Mouse (Mus musculus) myocyte (in vitro differentiated cells): ENCODE results near the gene Scg5. TPM values are rescaled to one million over a fixed set of nuclear protein-coding genes. Genes with fewer than 3 reads are reported as not detected.

ENCODE experiments used
- H3K27me3 ChIP-seq: one replicate; pipeline ENCODE4 v1.6.1; 2011; ENCODE audit not compliant: control insufficient read depth, insufficient read depth, insufficient read length
- H3K36me3 ChIP-seq: one replicate; pipeline ENCODE4 v1.6.1; 2011; ENCODE audit not compliant: control insufficient read depth, insufficient read depth
- H3K4me2 ChIP-seq: one replicate; pipeline ENCODE4 v1.6.1; 2011; ENCODE audit warnings: low read depth, control low read depth
- H3K4me3 ChIP-seq: one replicate; pipeline ENCODE4 v1.5.1; 2011; ENCODE audit warnings: mild to moderate bottlenecking, control low read depth, moderate library complexity
- H3K79me2 ChIP-seq: one replicate; pipeline ENCODE4 v1.6.1; 2011; ENCODE audit not compliant: control insufficient read depth, insufficient read depth
- H3ac ChIP-seq: one replicate; pipeline ENCODE4 v1.6.1; 2011; ENCODE audit not compliant: control insufficient read depth, insufficient read length
- CEBPB ChIP-seq: IDR thresholded peaks from 2 replicates; pipeline ENCODE4 v1.6.1; 2011; ENCODE audit warnings: mild to moderate bottlenecking, moderate library complexity; ENCODE audit not compliant: poor library complexity, insufficient read depth, severe bottlenecking
- E2F4 ChIP-seq: IDR thresholded peaks from one replicate; pipeline ENCODE4 v1.6.1; 2011; ENCODE audit warnings: mild to moderate bottlenecking, control low read depth, moderate library complexity; ENCODE audit not compliant: insufficient read depth
- MAX ChIP-seq: IDR thresholded peaks from one replicate; pipeline ENCODE4 v1.6.1; 2011; ENCODE audit warnings: low read depth, mild to moderate bottlenecking, control low read depth
- MYOD1 ChIP-seq, 3 experiments: IDR thresholded peaks; one replicate each; pipeline ENCODE4 v1.6.1; 2011; ENCODE audit warnings: control low read depth in 2 of 3, low read depth in 2 of 3, mild to moderate bottlenecking in 2 of 3, moderate library complexity in 1 of 3; ENCODE audit not compliant: insufficient read length in 2 of 3, control insufficient read depth in 1 of 3
- MYOG ChIP-seq, 3 experiments: IDR thresholded peaks; one replicate each; pipeline ENCODE4 v1.6.1; 2011; ENCODE audit warnings: control low read depth in 2 of 3, low read depth in 2 of 3, mild to moderate bottlenecking in 2 of 3; ENCODE audit not compliant: insufficient read length in 2 of 3, control insufficient read depth in 1 of 3, insufficient read depth in 1 of 3
- POLR2A ChIP-seq: IDR thresholded peaks from one replicate; pipeline ENCODE4 v1.6.1; 2011; ENCODE audit warnings: low read depth, mild to moderate bottlenecking, control low read depth, moderate library complexity; ENCODE audit not compliant: insufficient read length
- POLR2AphosphoS2 ChIP-seq: IDR thresholded peaks from one replicate; pipeline ENCODE4 v1.6.1; 2011; ENCODE audit warnings: low read depth, control low read depth; ENCODE audit not compliant: insufficient read length
- REST ChIP-seq: IDR thresholded peaks from one replicate; pipeline ENCODE4 v1.6.1; 2011; ENCODE audit warnings: mild to moderate bottlenecking, control low read depth, moderate library complexity; ENCODE audit not compliant: insufficient read depth, insufficient read length
- SRF ChIP-seq: IDR thresholded peaks from one replicate; pipeline ENCODE4 v1.6.1; 2011; ENCODE audit warnings: low read depth; ENCODE audit not compliant: control insufficient read depth, insufficient read length
- TCF12 ChIP-seq: IDR thresholded peaks from one replicate; pipeline ENCODE4 v1.6.1; 2011; ENCODE audit warnings: mild to moderate bottlenecking, control low read depth; ENCODE audit not compliant: poor library complexity, insufficient read depth, severe bottlenecking
- TCF3 ChIP-seq: IDR thresholded peaks from one replicate; pipeline ENCODE4 v1.6.1; 2011; ENCODE audit warnings: low read depth, control low read depth; ENCODE audit not compliant: insufficient read length
- USF1 ChIP-seq: IDR thresholded peaks from one replicate; pipeline ENCODE4 v1.6.1; 2011; ENCODE audit warnings: low read depth, mild to moderate bottlenecking, control low read depth, moderate library complexity
- polyA plus RNA-seq: library from polyadenylated mRNA; unstranded; fragments of >200 nt; fragmentation: generic; extraction: Trizol; gene quantifications from one replicate; pipeline ENCODE4 v1.2.1, GENCODE M21; 2012; ENCODE audit warnings: missing spikeins

Scg5 gene
- polyA plus RNA-seq, 1 experiment: 0.08 TPM

GRCm38 (mm10) chr2:113749309-113749708 is 79.6 kb downstream of the Scg5 start:
- peaks cover 20% of the 10 kb centered on the region for H3K79me2 ChIP-seq
- H3K4me2 ChIP-seq: no peak overlapping the region
- no peak overlapping the region for H3ac ChIP-seq
- H3K36me3 ChIP-seq: peaks cover 13% of the 10 kb centered on the region
- H3K27me3 ChIP-seq: no peaks in the 10 kb centered on the region
- TF ChIP-seq CEBPB (no peak), POLR2AphosphoS2 (no peak), MYOG (IDR thresholded peaks at IDR 0.05; ENCODE audit: control insufficient read depth in 1 of 3, insufficient read depth in 1 of 3, insufficient read length in 2 of 3, low read depth in 2 of 3) (no peak), REST (no peak), POLR2A (no peak), E2F4 (no peak), USF1 (no peak), SRF (no peak), TCF12 (no peak), MAX (no peak), MYOD1 (IDR thresholded peaks at IDR 0.05; ENCODE audit: control insufficient read depth in 1 of 3, insufficient read length in 2 of 3, low read depth in 2 of 3) (no peak), TCF3 (no peak)
- H3K4me3 ChIP-seq: no peak overlapping the region

- no peak for TF ChIP-seq POLR2AphosphoS2
- TF ChIP-seq REST: no peak
- TF ChIP-seq MAX: no peak
- TF ChIP-seq MYOD1 (IDR thresholded peaks at IDR 0.05; ENCODE audit: control insufficient read depth in 1 of 3, insufficient read length in 2 of 3, low read depth in 2 of 3): no peak
- no peak for TF ChIP-seq SRF
- no peak for TF ChIP-seq MYOG (IDR thresholded peaks at IDR 0.05; ENCODE audit: control insufficient read depth in 1 of 3, insufficient read depth in 1 of 3, insufficient read length in 2 of 3, low read depth in 2 of 3)
- TF ChIP-seq TCF12: no peak
- no peak for TF ChIP-seq USF1
- no peak overlapping the region for H3ac ChIP-seq
- no peak overlapping the region for H3K4me3 ChIP-seq
- H3K4me2 ChIP-seq: no peak overlapping the region
- H3K79me2 ChIP-seq: no peaks in the 10 kb centered on the region
- no peaks in the 10 kb centered on the region for H3K36me3 ChIP-seq
- H3K27me3 ChIP-seq: no peaks in the 10 kb centered on the region
Observed at GRCm38 (mm10) chr2:113728581-113728980, 100.3 kb downstream of the Scg5 start.

Other genes with a start within 250 kb of the Scg5 start
- 17.9 TPM for gene Grem1, start 70.5 kb downstream of the Scg5 start, polyA plus RNA-seq
- 6.8 TPM for gene Arhgap11a, start 19.5 kb upstream of the Scg5 start, polyA plus RNA-seq
- not detected for gene Gjd2, start 184.5 kb upstream of the Scg5 start, polyA plus RNA-seq
- 2,846 TPM for gene Actc1, start 224.4 kb upstream of the Scg5 start, polyA plus RNA-seq